Mouse (Mus musculus) C2C12 (cell line): ENCODE measurements at regions not wholly inside any gene's neighbourhood (a gene's known extent, or its start where the extent isn't known, plus 50 kb on each side); places are given as distances from the start of the nearest gene placed in this dataset.

Source experiments
- CTCF ChIP-seq: IDR thresholded peaks from one replicate; pipeline ENCODE4 v1.5.1; 2011; ENCODE audit not compliant: control insufficient read depth, insufficient read depth, insufficient read length
- MAX ChIP-seq: IDR thresholded peaks from one replicate; pipeline ENCODE4 v1.6.1; 2011; ENCODE audit warnings: mild to moderate bottlenecking, control low read depth
- MYOG ChIP-seq: IDR thresholded peaks from one replicate; pipeline ENCODE4 v1.6.1; 2011; ENCODE audit not compliant: control insufficient read depth, insufficient read length; ENCODE audit errors: extremely low read depth
- USF1 ChIP-seq: IDR thresholded peaks from one replicate; pipeline ENCODE4 v1.6.1; 2011; ENCODE audit warnings: low read depth, mild to moderate bottlenecking, control low read depth, moderate library complexity

- TF ChIP-seq MAX (no peak), CTCF (no peak), USF1 (no peak), MYOG (no peak)
Observed at GRCm38 (mm10) chr16:63155300-63155821, 301.3 kb downstream of the Pros1 start.
